Mouse (Mus musculus): ENCODE results near the gene Ets2. TPM values are rescaled to one million over a fixed set of nuclear protein-coding genes. Genes with fewer than 3 reads are reported as not detected.
A peak's percentile ranks its signal among the peaks of the same experiment; 100 is the strongest.

The Ets2 gene
- total RNA-seq, 4 experiments from 2014 or later: 70.6 to 77.0 (median 74.1) TPM

- DNase-seq (ENCODE audit: low spot score in 2 of 2): no peak
Observed at GRCm38 (mm10) chr16:95728453-95729435, 26.9 kb downstream of the Ets2 start.

- DNase-seq (ENCODE audit: low spot score in 2 of 2): no peak
Observed at GRCm38 (mm10) chr16:95729775-95730174, 27.9 kb downstream of the Ets2 start.

- DNase-seq (ENCODE audit: low spot score in 2 of 2): no peak
Observed at GRCm38 (mm10) chr16:95734785-95735184, 32.9 kb downstream of the Ets2 start.

GRCm38 (mm10) chr16:95736059-95736458, 34.2 kb downstream of the Ets2 start:
- no peak for DNase-seq (ENCODE audit: low spot score in 2 of 2)

GRCm38 (mm10) chr16:95736470-95736869, 34.6 kb downstream of the Ets2 start:
- DNase-seq (ENCODE audit: low spot score in 2 of 2): no peak

GRCm38 (mm10) chr16:95739522-95739921, 37.6 kb downstream of the Ets2 start:
- DNase-seq (ENCODE audit: low spot score in 2 of 2): peak in 1 of 2 experiments; percentile 73

- DNase-seq (ENCODE audit: low spot score in 2 of 2): no peak
Observed at GRCm38 (mm10) chr16:95741358-95741757, 39.5 kb downstream of the Ets2 start.

- DNase-seq (ENCODE audit: low spot score in 2 of 2): no peak
Observed at GRCm38 (mm10) chr16:95741915-95742739, 40.3 kb downstream of the Ets2 start.

- no peak for DNase-seq (ENCODE audit: low spot score in 2 of 2)
Observed at GRCm38 (mm10) chr16:95742740-95743030, 40.8 kb downstream of the Ets2 start.

- DNase-seq (ENCODE audit: low spot score in 2 of 2): no peak
Observed at GRCm38 (mm10) chr16:95743104-95743503, 41.2 kb downstream of the Ets2 start.

- no peak for DNase-seq (ENCODE audit: low spot score in 2 of 2)
Observed at GRCm38 (mm10) chr16:95744771-95745170, 42.9 kb downstream of the Ets2 start.

- no peak for DNase-seq (ENCODE audit: low spot score in 2 of 2)
Observed at GRCm38 (mm10) chr16:95745685-95746084, 43.8 kb downstream of the Ets2 start.

- no peak for DNase-seq (ENCODE audit: low spot score in 2 of 2)
Observed at GRCm38 (mm10) chr16:95746565-95746964, 44.7 kb downstream of the Ets2 start.

GRCm38 (mm10) chr16:95749291-95750103, 47.6 kb downstream of the Ets2 start:
- DNase-seq (ENCODE audit: low spot score in 2 of 2): no peak

GRCm38 (mm10) chr16:95750211-95750629, 48.3 kb downstream of the Ets2 start:
- no peak for DNase-seq (ENCODE audit: low spot score in 2 of 2)

- no peak for DNase-seq (ENCODE audit: low spot score in 2 of 2)
Observed at GRCm38 (mm10) chr16:95752502-95752901, 50.6 kb downstream of the Ets2 start.

GRCm38 (mm10) chr16:95753295-95753694, 51.4 kb downstream of the Ets2 start:
- no peak for DNase-seq (ENCODE audit: low spot score in 2 of 2)

- DNase-seq (ENCODE audit: low spot score in 2 of 2): no peak
Observed at GRCm38 (mm10) chr16:95759151-95759987, 57.5 kb downstream of the Ets2 start.

GRCm38 (mm10) chr16:95759988-95760391, 58.1 kb downstream of the Ets2 start:
- DNase-seq (ENCODE audit: low spot score in 2 of 2): no peak

- no peak for DNase-seq (ENCODE audit: low spot score in 2 of 2)
Observed at GRCm38 (mm10) chr16:95761742-95762141, 59.9 kb downstream of the Ets2 start.
